Mouse (Mus musculus): ENCODE measurements around the gene Wdr86.
"Not testable (repeated sequence)": the region's sequence is repeated elsewhere in the genome, so short reads cannot be mapped to it uniquely, and the experiment has no call there.

Gene Wdr86

DNA sequence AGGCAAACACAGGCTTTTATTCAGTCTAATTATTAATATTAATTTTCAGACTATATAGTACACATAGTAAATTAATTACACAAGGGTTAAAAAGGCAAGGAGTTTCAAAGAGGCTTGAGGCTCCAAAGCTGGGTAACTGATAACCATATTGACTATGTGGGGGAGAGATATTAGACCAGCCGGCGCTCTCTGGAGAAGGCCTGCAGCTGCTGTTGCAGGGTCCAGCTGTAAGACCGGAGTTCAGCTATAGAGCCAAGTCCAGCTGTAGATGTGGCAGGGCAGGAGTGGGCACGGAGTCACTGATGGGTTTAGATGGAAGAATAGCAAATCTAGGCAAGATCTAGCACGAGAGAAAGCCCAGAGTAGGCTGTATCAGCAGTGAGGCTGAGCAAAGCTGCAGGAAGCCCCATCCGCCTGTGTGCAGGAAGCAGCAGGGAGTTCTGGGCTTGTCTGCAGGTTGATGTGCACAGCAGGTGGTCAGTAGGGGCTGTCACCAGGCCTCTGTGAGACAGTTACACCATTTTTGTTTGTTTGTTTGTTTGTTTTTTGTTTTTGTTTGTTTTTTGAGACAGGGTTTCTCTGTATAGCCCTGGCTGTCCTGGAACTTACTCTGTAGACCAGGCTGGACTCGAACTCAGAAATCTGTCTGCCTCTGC is 3.4 kb upstream of the Wdr86 start:
- DNase-seq (ENCODE audit: extremely low spot score, low read depth, low spot score) = no peak

DNA sequence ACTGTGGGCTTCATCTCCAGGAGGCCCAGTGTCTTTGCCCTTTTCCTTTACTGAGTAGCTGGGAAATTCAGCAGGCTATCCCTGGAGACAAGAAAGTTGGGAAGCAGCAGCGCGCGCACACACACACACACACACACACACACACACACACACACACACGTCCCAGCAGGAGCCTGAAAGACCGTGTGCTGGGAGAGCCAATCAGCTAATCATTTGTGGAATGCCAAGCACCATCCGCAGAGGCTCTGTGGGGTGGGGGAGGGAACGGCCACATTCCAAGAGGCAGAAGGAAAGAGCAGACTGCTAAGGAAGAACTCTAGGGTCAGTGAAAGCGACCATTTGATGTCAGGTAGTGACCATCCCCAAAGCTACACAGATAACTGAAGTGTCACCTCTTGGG is 2.6 kb upstream of the Wdr86 start:
- DNase-seq (ENCODE audit: extremely low spot score, low read depth, low spot score) = no peak

DNA sequence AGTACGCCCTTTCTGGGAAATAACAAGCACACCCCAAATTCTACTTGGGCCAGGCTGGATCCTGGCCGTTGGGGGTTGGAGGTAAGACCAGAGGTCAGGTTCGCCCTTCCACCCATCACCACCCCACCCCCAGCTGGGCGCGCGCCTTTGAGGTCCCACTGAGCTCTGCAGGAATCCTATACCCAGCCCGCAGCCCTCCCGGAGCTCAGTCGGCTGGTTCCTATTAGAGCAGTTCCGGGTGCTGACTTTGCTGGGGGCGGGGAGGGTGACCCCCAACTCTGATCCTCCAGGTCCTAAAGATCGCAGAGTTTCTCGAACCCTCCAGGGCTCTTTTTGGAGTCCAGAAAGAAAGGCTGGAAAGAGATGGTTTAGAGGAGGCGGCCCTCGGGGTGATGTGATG is 459 bp upstream of the Wdr86 start:
- no peak for DNase-seq (ENCODE audit: extremely low spot score, low read depth, low spot score)

DNA sequence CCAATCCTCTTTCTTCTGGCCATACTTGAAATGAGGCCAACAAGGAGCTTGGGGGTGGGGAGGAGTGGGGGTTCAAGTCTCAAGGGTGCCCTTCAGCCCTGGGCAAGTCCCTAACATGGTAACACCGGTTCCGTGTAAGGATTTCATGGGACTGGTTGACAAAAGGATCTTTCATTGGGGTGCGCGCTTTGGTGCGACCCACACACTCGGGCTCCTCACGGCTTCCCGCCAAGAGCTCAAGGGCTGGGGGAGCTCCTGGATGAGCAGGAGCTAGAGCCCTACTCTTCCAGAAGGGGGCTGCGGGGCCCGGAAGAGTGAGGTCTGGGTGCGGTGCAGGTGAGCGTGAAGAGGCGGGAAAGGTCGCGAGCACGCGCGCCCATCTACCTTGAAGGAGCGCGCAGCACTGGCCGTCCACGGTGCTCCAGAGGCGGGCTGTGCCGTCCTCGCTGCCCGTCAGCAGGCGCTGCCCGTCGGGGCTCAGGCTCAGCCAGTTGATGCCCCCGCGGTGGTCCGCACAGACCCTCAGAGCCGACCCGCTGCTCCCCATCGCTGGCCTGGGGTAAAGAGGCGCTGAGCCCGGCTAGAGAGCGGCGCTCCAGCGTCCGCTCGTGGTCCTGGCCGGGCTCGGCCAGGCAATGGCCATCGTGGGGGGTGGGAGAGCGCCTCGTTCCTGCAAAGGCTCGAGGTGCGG is 585 bp downstream of the Wdr86 start:
- DNase-seq (ENCODE audit: extremely low spot score, low read depth, low spot score) = no peak

DNA sequence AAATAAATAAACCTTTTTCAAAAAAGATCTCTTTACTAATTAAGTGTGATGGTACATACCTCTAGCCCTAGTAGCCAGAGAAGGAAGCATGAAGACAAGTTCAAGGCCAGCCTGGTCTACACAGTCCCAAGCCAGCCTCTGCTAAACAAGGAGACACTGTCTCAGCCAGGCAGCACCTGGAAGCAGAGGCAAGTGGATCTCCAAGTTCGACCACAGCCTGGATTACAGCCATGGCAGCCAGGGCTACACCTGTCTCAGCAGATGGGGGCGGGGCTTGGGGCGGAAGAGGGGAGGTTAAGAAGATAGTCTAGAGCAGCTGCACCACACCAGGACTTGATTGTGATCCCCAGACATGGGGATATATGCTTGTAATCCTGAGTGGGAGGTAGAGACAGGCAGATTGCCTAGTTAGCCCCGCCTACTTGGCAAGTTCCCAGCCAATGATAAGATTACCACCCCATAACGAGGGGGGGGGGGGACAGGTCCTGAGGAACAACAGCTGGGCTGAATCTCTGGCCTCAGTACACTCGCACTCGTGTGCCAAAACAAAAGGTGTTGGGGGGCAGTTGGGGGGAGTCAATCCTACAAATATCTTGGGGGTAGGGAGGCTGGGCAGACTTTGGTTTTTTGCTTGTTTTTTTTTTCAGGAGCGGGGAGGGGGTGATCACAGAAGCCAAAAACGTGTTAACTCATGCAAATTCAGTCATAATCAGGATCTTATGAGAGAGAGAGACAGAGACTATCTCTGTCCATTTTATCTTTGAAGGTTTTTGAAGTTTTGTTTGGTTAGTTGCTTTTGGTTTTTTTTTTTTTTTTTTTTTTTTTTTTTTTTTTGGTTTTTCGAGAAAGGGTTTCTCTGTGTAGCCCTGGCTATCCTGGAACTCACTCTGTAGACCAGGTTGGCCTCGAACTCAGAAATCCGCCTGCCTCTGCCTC is 3.4 kb downstream of the Wdr86 start:
- no peak for DNase-seq (ENCODE audit: extremely low spot score, low read depth, low spot score)

DNA sequence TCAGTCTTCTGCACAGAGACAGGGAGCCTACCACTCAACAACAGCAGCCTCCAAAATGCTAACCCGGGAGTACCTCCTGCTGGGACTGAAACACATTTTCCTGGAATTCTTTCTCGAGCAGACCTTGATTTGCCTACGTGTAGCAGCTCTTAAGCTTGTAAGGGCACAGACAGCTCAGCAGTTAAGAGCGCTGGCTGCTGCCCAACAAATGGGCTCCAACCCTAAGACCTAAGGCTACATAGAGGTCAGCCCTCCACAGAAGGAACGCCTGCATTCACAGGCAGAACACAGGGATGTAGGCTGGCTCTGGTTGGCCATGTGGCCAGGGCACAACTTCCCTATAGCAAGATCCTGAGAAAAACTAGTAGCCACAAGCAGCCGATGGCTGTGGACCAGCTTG is 4.6 kb downstream of the Wdr86 start:
- no peak for DNase-seq (ENCODE audit: extremely low spot score, low read depth, low spot score)

DNA sequence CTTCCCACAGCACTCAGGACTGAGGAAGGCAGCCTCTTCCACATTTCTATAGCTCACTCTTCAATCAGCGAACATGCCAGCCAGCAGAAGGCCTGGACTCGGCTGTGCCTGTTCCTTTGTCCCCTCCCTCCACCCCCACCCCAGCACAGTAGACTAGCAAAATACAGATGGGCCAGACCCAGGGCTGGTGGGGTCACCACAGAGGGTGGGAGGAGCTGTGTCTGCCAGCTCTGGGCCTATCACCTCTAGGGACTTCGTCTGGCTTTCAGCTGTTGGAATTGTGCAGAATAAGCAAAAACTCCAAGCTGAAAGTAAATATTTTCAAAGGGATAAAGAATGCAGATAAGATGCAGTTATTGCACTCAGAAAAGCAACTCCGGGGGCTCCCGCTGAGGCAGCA is 5.7 kb downstream of the Wdr86 start:
- no peak for DNase-seq (ENCODE audit: extremely low spot score, low read depth, low spot score)

DNA sequence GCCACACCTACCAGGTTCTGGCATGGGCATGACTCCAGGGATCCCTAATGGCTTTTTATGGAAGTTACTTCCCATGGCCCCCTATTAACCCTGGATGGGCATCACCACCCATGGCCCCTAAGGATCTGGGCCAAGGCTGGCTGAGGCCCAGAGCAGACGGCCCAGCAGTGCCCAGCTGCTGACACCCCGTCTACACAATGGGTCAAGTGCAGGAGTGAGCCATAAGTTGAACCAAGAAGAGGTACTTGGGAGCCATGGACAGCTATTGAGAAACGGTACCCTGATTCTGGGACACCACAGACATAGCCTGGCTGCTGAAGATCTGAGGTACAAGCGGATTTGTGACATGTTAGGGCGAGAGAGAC is 6.3 kb downstream of the Wdr86 start:
- DNase-seq (ENCODE audit: extremely low spot score, low read depth, low spot score) = no peak

DNA sequence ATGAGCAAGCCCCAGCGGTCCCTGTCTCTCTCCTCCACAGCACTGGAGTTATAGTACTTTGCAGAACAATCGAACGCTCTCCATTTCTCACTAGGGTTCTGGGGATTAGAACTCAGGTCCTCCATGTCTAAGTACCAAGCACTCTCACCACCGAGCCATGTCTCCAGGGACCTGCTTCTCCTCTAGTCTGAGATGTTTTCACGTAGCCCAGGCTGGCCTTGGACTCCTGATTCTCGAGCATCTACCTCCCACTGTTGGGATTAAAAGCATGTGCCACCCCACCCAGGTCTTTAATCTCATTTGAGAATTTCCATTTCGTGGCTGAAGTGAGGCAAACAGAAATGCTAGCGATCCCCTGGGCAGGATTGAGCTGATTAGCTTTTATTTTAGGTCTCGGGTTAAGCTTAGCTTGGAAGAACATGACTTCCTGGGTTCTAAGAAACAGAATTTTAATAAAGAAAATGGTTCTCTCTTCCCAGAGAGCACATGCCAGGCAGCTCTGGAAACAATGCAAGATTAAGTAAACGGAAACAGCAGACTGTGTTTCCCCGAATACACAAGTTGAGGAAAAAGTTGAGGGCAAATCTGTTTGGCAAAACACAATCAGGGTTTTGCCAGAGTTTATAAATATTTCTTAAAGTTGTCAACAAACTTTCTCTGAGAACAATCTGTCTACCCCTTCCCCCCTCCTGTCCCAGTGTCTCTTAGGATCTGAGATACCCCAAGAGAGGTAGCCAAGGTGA is 6.8 kb downstream of the Wdr86 start:
- no peak for DNase-seq (ENCODE audit: extremely low spot score, low read depth, low spot score)

DNA sequence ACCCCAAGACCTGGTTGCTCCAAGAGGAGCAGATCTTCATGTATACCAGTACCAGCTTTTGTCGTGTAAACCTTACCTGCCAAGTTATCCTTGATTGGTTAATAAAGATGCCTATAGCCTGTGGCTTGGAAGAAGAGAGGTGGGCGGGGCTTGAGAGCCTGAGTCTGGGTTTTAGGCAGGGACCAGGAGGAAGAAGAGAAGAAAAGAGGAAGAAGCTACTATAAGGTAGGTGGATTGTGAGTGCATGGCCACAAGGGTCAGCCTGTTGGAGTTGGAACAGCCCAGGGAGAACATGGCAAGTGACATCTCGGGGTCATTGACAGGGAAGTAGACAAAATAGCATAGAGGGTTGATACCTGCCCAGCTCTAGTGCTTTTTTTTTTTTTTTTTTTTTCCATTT is 10.7 kb downstream of the Wdr86 start:
- DNase-seq (ENCODE audit: extremely low spot score, low read depth, low spot score) = no peak

DNA sequence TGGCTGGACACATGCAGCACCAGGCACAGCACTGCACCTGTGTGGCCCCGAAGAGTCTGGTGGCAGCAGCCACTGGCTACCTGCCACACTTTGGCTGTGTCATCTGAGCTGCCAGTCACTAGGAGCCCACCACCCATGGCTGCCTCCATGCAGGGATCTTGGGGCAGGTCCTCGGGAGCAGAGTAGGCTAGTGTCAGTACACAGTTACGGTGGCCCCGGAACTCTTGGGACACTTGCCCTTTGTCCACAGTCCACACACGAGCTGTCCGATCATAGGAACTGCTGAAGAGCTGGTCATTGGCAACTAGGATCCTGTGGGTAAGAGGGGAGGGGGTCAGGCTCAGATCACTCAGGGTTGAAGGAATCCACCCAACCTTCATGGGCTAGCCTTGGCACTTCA is 12.5 kb downstream of the Wdr86 start:
- no peak for DNase-seq (ENCODE audit: extremely low spot score, low read depth, low spot score)

DNA sequence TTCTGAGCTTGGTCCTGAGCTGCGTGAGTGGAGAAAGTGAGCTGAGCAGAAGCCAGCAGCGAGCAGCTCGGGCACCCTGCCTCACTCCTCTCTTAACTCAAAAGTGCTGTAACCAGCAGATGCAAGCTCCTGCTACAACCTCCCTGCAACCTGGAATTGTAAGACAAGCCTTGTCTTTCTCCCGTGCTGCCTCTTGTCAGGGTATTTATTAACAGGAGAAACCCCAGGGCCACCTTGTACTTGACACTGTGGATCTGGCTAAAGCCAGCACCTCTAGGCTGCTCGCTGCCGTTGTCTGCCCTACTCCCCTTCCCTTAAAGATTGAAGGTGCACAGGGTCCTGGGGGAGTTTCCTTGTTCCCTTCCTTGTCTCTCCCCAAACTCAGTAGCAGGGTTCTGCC is 16.5 kb downstream of the Wdr86 start:
- no peak for DNase-seq (ENCODE audit: extremely low spot score, low read depth, low spot score)

DNA sequence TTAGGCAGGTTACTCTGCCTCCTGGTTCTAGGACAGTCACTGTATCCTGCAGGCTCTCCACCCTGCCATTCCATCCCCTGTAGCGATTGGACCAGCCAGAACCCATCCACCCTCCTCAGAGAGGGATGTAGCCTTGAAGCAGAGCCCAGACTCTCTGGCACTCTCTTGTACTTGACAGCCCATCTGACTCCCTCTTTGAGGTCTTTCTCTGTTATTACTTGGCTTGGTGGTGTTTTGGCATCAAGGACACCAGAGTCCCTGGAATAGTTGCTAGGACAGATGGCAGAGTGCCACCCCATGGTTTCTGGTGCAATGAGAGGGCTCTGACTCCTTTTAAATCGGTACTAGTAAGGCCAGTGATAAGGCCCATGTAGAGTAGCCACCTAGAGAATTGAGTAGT is 17.3 kb downstream of the Wdr86 start:
- no peak for DNase-seq (ENCODE audit: extremely low spot score, low read depth, low spot score)

DNA sequence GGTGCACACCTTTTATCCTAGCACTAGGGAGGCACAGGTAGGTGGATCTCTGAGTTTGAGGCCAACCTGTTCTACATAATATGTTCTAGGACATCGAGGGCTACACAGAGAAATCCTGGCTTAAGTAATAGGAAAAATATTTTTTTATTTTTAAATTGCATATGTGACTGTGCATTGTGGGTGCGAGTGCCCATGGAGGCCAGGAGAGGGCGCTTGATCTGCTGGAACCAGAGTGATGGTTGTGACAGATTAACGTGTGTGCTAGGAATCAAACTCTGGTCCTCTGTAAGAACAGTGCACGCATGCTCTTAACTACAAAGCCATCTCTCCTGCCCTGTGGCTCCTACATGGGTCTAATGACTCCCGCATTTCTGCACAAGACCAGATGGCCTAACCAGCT is 18.9 kb downstream of the Wdr86 start:
- no peak for DNase-seq (ENCODE audit: extremely low spot score, low read depth, low spot score)

DNA sequence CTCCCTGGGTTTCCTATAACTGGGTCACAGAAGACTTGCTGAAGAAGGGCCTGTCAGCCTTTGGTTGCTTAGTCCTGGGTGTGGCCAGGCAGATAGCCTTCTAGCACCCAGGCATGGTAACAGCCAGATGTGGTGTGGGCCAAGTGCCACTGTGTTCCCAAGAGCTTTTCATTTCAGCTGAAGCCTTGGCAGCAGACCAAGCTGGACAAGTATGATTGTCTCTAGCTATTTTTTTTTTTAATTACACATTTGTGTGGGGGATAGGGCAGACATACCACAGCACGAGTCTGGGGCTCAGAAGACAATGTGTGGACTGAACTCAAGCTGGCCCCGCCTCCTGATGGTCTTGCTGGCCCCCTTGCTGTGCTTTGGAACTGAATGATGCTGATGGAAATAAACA is 20.6 kb downstream of the Wdr86 start:
- DNase-seq (ENCODE audit: extremely low spot score, low read depth, low spot score) = no peak

DNA sequence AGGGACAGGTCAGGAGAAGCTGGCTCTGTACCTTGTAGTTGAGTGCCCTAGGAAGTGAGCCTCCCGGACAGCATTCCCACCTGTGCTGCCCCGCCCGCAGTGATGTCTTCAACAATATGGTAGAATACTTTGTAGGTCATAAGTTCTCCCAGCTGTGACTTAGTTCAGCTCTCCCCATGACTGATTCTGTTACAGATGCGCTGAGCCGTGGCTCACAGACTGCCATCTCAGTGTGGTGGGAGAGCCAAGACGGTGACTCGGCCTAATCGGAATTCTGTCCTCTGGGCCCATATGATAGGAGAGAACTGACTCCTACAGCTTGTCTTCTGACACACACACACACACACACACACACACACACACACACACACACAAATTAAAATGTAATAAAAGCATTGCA is 25.9 kb downstream of the Wdr86 start:
- no peak for DNase-seq (ENCODE audit: extremely low spot score, low read depth, low spot score)

DNA sequence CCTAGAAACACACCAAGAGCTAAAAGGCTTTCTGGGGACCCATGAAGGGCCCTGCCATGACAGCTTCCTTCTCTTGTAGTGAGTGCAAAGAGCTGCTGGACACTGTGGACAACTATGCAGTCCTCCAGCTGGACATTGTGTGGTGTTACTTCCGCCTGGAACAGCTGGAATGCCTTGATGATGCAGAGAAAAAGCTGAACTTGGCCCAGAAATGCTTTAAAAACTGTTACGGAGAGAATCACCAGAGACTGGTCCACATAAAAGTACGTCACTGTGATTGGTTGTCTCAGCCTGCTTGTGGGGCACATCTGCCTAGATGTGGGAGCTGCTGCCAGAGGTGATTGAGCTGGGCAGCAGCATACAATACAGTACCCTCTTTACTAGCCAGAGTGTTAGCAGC is 29.3 kb downstream of the Wdr86 start:
- DNase-seq (ENCODE audit: extremely low spot score, low read depth, low spot score) = no peak

DNA sequence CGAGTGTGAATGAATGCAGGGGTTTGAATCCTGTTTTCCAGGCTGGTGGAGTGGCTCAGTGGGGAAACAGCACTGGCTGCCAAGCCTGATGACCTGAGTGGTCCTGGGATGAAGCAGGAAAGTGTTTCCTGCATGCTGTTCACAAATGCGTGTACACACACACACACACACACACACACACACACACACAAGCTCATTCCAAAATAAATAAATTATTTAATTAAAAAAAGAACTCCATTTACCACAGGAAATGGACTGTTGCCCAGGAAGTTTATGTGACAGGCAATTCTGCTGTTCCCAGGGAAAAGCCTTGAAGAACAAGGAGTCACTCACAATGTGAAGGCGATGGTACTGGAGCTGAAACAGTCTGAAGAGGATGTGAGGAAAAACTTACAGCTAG is 33.8 kb downstream of the Wdr86 start:
- DNase-seq (ENCODE audit: extremely low spot score, low read depth, low spot score) = no peak

DNA sequence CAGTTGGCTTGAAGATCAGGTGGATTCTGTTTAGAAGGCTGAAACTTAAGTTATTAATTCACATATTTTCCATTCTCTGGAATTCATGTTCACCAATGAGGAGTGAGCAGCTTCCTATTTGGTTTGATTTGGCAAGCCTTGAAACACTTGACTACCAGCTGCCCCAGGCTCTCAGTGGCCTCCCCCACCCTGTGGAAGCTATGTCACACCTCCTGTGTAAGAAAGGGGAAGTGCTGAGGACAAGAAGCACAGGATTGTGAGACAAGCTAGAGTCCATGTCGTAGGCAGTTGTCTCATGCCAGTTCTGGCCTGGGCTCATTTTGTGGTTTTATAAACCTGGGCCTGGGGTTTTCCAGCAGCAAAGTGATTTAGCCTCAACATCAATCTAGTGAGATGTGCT is 42.8 kb downstream of the Wdr86 start:
- DNase-seq (ENCODE audit: extremely low spot score, low read depth, low spot score) = no peak

DNA sequence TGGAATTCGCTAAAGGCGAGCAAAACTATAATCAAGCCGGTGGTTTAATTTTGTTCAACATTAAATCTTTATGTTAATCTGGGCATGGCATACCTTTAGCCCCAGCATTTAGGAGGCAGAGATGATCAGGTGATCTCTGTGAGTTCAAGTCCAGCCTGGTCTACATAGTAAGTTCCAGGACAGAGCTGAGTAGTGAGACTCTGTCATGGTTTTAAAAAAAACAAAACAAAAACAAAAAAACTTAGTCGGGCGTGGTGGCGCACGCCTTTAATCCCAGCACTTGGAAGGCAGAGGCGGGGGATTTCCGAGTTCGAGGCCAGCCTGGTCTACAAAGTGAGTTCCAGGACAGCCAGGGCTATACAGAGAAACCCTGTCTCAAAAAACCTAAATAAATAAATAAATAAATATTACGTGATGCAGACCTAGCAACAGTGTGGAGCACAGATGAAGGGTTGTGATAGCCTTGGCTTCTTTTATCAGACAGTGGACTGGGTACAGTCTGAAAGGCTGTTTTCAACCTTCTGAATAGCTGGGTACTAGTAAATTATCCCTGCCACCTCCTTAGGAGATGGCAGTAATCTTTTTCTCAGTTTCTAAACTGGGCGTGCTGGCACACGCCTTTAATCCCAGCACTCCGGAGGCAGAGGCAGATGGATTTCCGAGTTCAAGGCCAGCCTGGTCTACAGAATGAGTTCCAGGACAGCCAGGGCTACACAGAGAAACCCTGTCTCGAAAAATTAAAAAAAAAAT is 43.7 kb downstream of the Wdr86 start:
- not testable (repeated sequence) for DNase-seq (ENCODE audit: extremely low spot score, low read depth, low spot score)

DNA sequence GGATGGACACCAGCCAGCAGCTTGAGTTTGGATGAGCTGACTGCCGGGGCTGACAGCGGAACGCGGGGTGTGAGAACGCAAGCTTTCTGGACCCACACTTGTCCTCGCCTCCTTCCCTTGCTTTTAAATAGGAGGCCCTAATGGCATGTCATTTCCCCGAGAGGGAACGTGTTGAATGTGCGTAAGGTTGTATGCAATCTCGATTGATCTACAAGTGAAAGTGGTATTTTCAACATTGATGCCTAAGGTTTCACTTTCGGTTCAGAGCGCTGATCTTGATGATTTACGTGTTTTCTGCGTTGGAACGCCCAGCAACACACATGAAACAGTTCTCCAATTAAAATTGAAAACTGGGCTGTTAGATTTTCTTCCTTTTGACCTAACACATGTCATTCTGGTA is 44.4 kb downstream of the Wdr86 start:
- peak; percentile 12 for DNase-seq (ENCODE audit: extremely low spot score, low read depth, low spot score)

Data from hindlimb bud, embryonic 11.5 days (tissue).